Mouse (Mus musculus) common myeloid progenitor, adult 5-6 weeks (primary cell): ENCODE results near the gene Ice2. TPM values are rescaled to one million over a fixed set of nuclear protein-coding genes. Genes with fewer than 3 reads are reported as not detected.

Source experiments
- total RNA-seq: library from RNA; stranded (forward); fragments of 200-1000, 187-1606 nt; gene quantifications from 2 replicates; pipeline ENCODE4 v1.2.3, GENCODE M21; 2017

Ice2 gene
- total RNA-seq, 1 experiment from 2014 or later, result 30.9 TPM

Other genes starting within 250 kb of the Ice2 start
- gene Anxa2, start 55.7 kb downstream of the Ice2 start, total RNA-seq, result 52.2 and 53.0 TPM in 2 replicates